Mouse (Mus musculus): ENCODE measurements around the gene Nf1. TPM values are rescaled to one million over a fixed set of nuclear protein-coding genes. Genes with fewer than 3 reads are reported as not detected.

Gene Nf1
- polyA plus RNA-seq, 1 experiment from 2014 or later = 6.6 TPM

- H3K9ac ChIP-seq (replicated peaks; ENCODE audit: low read length) = no peak overlapping the region
- 39% methylated on average over 12 of the region's 12 CpGs for WGBS
- no peaks in the 10 kb centered on the region for H3K36me3 ChIP-seq (ENCODE audit: insufficient read depth, low read length)
- H3K27me3 ChIP-seq (ENCODE audit: insufficient read depth, low read length) = no peaks in the 10 kb centered on the region
- peaks cover 7% of the 10 kb centered on the region; the same call in 1 of the 2 replicates for H3K4me1 ChIP-seq (ENCODE audit: insufficient read depth, low read length)
- no peak for ATAC-seq (ENCODE audit: low FRiP score, low TSS enrichment)
- no peak overlapping the region for H3K4me3 ChIP-seq (ENCODE audit: low read length)
- no peak overlapping the region for H3K4me2 ChIP-seq (replicated peaks; ENCODE audit: low read depth, low read length)
- no peaks in the 10 kb centered on the region for H3K9me3 ChIP-seq (ENCODE audit: low read length)
- H3K27ac ChIP-seq (ENCODE audit: low read length) = peak overlapping the region; percentile 66
Measured at GRCm38 (mm10) chr11:79323985-79324685, 15.4 kb upstream of the Nf1 start.

GRCm38 (mm10) chr11:79325663-79326062 is 13.8 kb upstream of the Nf1 start:
- ATAC-seq (ENCODE audit: low FRiP score, low TSS enrichment) = peak; percentile 61
- 77% methylated on average over 8 of the region's 8 CpGs for WGBS
- Histone ChIP-seq H3K4me1 (ENCODE audit: insufficient read depth, low read length) (peaks cover 7% of the 10 kb centered on the region; the same call in 1 of the 2 replicates), H3K4me2 (replicated peaks; ENCODE audit: low read depth, low read length) (no peak overlapping the region), H3K4me3 (ENCODE audit: low read length) (no peak overlapping the region), H3K27ac (ENCODE audit: low read length) (no peak overlapping the region), H3K9ac (replicated peaks; ENCODE audit: low read length) (no peak overlapping the region), H3K9me3 (ENCODE audit: low read length) (no peaks in the 10 kb centered on the region), H3K36me3 (ENCODE audit: insufficient read depth, low read length) (no peaks in the 10 kb centered on the region), H3K27me3 (ENCODE audit: insufficient read depth, low read length) (no peaks in the 10 kb centered on the region)

- no peak overlapping the region for H3K4me3 ChIP-seq (ENCODE audit: low read length)
- H3K27ac ChIP-seq (ENCODE audit: low read length) = no peak overlapping the region
- no peak overlapping the region for H3K4me2 ChIP-seq (replicated peaks; ENCODE audit: low read depth, low read length)
- H3K9me3 ChIP-seq (ENCODE audit: low read length) = no peaks in the 10 kb centered on the region
- ATAC-seq (ENCODE audit: low FRiP score, low TSS enrichment) = no peak
- no peaks in the 10 kb centered on the region for H3K36me3 ChIP-seq (ENCODE audit: insufficient read depth, low read length)
- H3K9ac ChIP-seq (replicated peaks; ENCODE audit: low read length) = no peak overlapping the region
- peaks cover 7% of the 10 kb centered on the region; the same call in 1 of the 2 replicates for H3K4me1 ChIP-seq (ENCODE audit: insufficient read depth, low read length)
- WGBS = 37% methylated on average over 4 of the region's 4 CpGs
- no peaks in the 10 kb centered on the region for H3K27me3 ChIP-seq (ENCODE audit: insufficient read depth, low read length)
Measured at GRCm38 (mm10) chr11:79327106-79327505, 12.4 kb upstream of the Nf1 start.

GRCm38 (mm10) chr11:79328060-79328459 is 11.4 kb upstream of the Nf1 start:
- Histone ChIP-seq H3K4me3 (ENCODE audit: low read length) (no peak overlapping the region), H3K9me3 (ENCODE audit: low read length) (no peaks in the 10 kb centered on the region), H3K27ac (ENCODE audit: low read length) (no peak overlapping the region), H3K27me3 (ENCODE audit: insufficient read depth, low read length) (no peaks in the 10 kb centered on the region), H3K4me1 (ENCODE audit: insufficient read depth, low read length) (peaks cover 7% of the 10 kb centered on the region; the same call in 1 of the 2 replicates), H3K4me2 (replicated peaks; ENCODE audit: low read depth, low read length) (no peak overlapping the region), H3K9ac (replicated peaks; ENCODE audit: low read length) (no peak overlapping the region), H3K36me3 (ENCODE audit: insufficient read depth, low read length) (no peaks in the 10 kb centered on the region)
- WGBS = 92% methylated on average over 4 of the region's 4 CpGs
- no peak for ATAC-seq (ENCODE audit: low FRiP score, low TSS enrichment)

- Histone ChIP-seq H3K9me3 (ENCODE audit: low read length) (no peaks in the 10 kb centered on the region), H3K27ac (ENCODE audit: low read length) (no peak overlapping the region), H3K4me3 (ENCODE audit: low read length) (no peak overlapping the region), H3K4me1 (ENCODE audit: insufficient read depth, low read length) (peaks cover 5% of the 10 kb centered on the region; the same call in 1 of the 2 replicates), H3K27me3 (ENCODE audit: insufficient read depth, low read length) (no peaks in the 10 kb centered on the region), H3K9ac (replicated peaks; ENCODE audit: low read length) (no peak overlapping the region), H3K4me2 (replicated peaks; ENCODE audit: low read depth, low read length) (no peak overlapping the region), H3K36me3 (ENCODE audit: insufficient read depth, low read length) (no peaks in the 10 kb centered on the region)
- 100% methylated on average over 1 of the region's 1 CpGs for WGBS
- ATAC-seq (ENCODE audit: low FRiP score, low TSS enrichment) = no peak
Measured at GRCm38 (mm10) chr11:79329585-79329984, 9.9 kb upstream of the Nf1 start.

- WGBS = 91% methylated on average over 6 of the region's 6 CpGs
- Histone ChIP-seq H3K27ac (ENCODE audit: low read length) (no peak overlapping the region), H3K36me3 (ENCODE audit: insufficient read depth, low read length) (no peaks in the 10 kb centered on the region), H3K9me3 (ENCODE audit: low read length) (0 out of 2 replicates have a peak, but pooled peaks cover 3% of the 10 kb centered on the region), H3K9ac (replicated peaks; ENCODE audit: low read length) (no peak overlapping the region), H3K4me3 (ENCODE audit: low read length) (no peak overlapping the region), H3K27me3 (ENCODE audit: insufficient read depth, low read length) (no peaks in the 10 kb centered on the region), H3K4me1 (ENCODE audit: insufficient read depth, low read length) (peaks cover 4% of the 10 kb centered on the region; the same call in 1 of the 2 replicates), H3K4me2 (replicated peaks; ENCODE audit: low read depth, low read length) (no peak overlapping the region)
- no peak for ATAC-seq (ENCODE audit: low FRiP score, low TSS enrichment)
Measured at GRCm38 (mm10) chr11:79335077-79335476, 4.4 kb upstream of the Nf1 start.

GRCm38 (mm10) chr11:79336722-79337267 is 2.7 kb upstream of the Nf1 start:
- Histone ChIP-seq H3K27me3 (ENCODE audit: insufficient read depth, low read length) (no peaks in the 10 kb centered on the region), H3K4me3 (ENCODE audit: low read length) (no peak overlapping the region)
- no peak for ATAC-seq (ENCODE audit: low FRiP score, low TSS enrichment)

GRCm38 (mm10) chr11:79338621-79339020 is 872 bp upstream of the Nf1 start:
- WGBS = 49% methylated on average over 4 of the region's 4 CpGs
- no peak for ATAC-seq (ENCODE audit: low FRiP score, low TSS enrichment)
- no peaks in the 10 kb centered on the region for H3K27me3 ChIP-seq (ENCODE audit: insufficient read depth, low read length)
- H3K36me3 ChIP-seq (ENCODE audit: insufficient read depth, low read length) = peaks cover 5% of the 10 kb centered on the region; the same call in 1 of the 2 replicates
- peak overlapping the region; percentile 100 for H3K9ac ChIP-seq (replicated peaks; ENCODE audit: low read length)
- peak overlapping the region; percentile 96 for H3K4me3 ChIP-seq (ENCODE audit: low read length)
- peaks cover 15% of the 10 kb centered on the region for H3K4me1 ChIP-seq (ENCODE audit: insufficient read depth, low read length)
- H3K4me2 ChIP-seq (replicated peaks; ENCODE audit: low read depth, low read length) = peak overlapping the region; percentile 73
- H3K27ac ChIP-seq (ENCODE audit: low read length) = peak overlapping the region; percentile 90
- 0 out of 2 replicates have a peak, but pooled peaks cover 3% of the 10 kb centered on the region for H3K9me3 ChIP-seq (ENCODE audit: low read length)

More at GRCm38 (mm10) chr11:79336722-79337267, 2.7 kb upstream of the Nf1 start:
- no peak overlapping the region for H3K9ac ChIP-seq (replicated peaks; ENCODE audit: low read length)
- WGBS = 91% methylated on average over 5 of the region's 5 CpGs
- 0 out of 2 replicates have a peak, but pooled peaks cover 3% of the 10 kb centered on the region for H3K9me3 ChIP-seq (ENCODE audit: low read length)
- no peaks in the 10 kb centered on the region for H3K36me3 ChIP-seq (ENCODE audit: insufficient read depth, low read length)
- peaks cover 15% of the 10 kb centered on the region for H3K4me1 ChIP-seq (ENCODE audit: insufficient read depth, low read length)
- no peak overlapping the region for H3K4me2 ChIP-seq (replicated peaks; ENCODE audit: low read depth, low read length)
- no peak overlapping the region for H3K27ac ChIP-seq (ENCODE audit: low read length)

GRCm38 (mm10) chr11:79339808-79340781 is 602 bp downstream of the Nf1 start:
- H3K4me2 ChIP-seq (replicated peaks; ENCODE audit: low read depth, low read length) = peak overlapping the region; percentile 73
- H3K27ac ChIP-seq (ENCODE audit: low read length) = peak overlapping the region; percentile 90
- peaks cover 15% of the 10 kb centered on the region for H3K4me1 ChIP-seq (ENCODE audit: insufficient read depth, low read length)
- under 1% methylated on average over 32 of the region's 63 CpGs for WGBS
- peaks cover 5% of the 10 kb centered on the region; the same call in 1 of the 2 replicates for H3K36me3 ChIP-seq (ENCODE audit: insufficient read depth, low read length)
- no peaks in the 10 kb centered on the region for H3K27me3 ChIP-seq (ENCODE audit: insufficient read depth, low read length)
- peak overlapping the region; percentile 96 for H3K4me3 ChIP-seq (ENCODE audit: low read length)
- H3K9ac ChIP-seq (replicated peaks; ENCODE audit: low read length) = peak overlapping the region; percentile 100
- ATAC-seq (ENCODE audit: low FRiP score, low TSS enrichment) = peak; percentile 79
- H3K9me3 ChIP-seq (ENCODE audit: low read length) = 0 out of 2 replicates have a peak, but pooled peaks cover 3% of the 10 kb centered on the region
